Mouse (Mus musculus) spleen, postnatal 4 days (tissue): ENCODE data around the gene Dolpp1.
A peak's percentile ranks its signal among the peaks of the same experiment; 100 is the strongest.
"Not testable (repeated sequence)": the region's sequence is repeated elsewhere in the genome, so short reads cannot be mapped to it uniquely, and the experiment has no call there.

Experiments
- DNase-seq, 2 experiments: peaks; one replicate each; pipeline ENCODE4 v3.0.0; 2022; ENCODE audit warnings: low spot score in 2 of 2

Dolpp1 gene

DNA sequence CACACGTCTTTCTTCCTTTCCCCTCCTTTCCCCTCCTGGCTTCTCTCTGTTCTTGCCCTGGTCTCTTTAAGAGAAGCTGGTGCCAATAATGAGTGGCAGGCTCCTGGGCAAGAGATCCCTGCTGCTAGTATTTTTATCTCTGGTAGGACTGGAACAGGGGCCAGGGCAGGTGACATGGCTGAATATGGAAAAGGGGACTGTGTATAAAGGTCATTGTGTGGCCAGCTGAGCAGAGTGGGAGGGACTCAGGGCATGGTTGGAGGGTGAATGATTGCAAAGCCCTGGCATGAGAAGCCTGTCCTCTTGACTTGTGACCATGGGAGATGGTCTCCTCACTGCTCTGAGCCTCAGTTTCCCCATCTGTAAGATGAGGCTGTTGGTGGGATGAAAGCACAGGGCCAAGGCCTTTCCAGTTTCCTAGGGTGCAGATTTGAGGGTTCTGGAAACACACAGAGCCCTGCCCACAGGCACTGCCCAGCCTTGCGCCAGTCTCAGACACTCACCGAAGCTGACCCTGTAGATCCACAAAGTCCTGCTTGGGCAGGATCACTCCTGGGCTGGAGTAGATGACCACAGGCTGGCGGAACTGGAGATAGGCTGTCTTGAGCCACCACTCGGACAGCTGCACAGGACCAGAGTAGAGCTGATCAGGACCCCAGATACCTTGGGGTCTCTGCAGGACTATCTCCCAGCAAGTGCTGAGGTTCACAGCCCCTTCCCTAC is 17.6 kb downstream of the Dolpp1 start:
- no peak for DNase-seq

DNA sequence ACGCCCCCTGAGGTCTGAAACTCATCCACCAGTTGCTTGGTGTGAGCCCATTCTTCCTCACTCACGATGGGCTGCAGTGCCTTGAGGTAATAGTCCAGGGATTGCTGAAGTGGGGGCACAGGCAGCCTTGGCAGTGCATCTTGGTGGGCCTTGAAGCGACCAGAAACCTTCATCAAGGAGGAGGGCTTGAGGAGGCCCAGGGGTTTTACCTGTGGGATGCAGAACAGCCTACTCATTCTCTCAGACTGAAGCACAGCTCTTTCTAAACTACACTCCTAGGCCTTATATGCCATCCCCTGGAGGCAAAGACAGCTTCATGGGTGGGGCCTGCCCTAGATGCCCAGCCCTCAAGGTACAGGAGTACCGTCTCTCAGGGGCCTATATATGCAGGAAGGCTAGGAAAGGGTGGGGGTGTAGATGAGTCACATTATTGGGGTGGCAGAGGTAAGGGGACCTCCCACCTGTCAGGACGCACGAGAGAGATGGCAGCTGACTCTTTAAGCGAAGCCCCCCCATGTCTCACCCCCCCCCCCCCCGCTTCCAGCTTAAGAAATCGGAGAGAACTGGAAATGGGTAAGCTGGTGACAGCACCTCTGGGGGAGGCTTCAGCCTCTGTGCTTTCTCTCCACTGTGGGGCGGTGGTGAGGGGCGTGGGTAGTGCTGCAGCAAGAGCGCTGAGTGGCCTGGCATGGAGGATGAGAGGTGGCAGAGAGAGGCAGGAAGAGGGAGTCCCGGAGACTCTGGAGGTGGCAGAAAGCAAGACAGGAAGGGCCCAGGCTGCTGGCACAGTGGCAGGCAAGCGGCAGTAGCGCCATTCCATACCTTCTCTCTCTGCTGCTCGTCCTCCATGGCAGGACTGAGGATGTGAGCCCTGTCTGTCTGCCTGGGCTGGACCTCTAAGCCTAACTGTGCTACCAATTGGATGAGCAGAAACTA is 21.3 kb downstream of the Dolpp1 start:
- no peak for DNase-seq

DNA sequence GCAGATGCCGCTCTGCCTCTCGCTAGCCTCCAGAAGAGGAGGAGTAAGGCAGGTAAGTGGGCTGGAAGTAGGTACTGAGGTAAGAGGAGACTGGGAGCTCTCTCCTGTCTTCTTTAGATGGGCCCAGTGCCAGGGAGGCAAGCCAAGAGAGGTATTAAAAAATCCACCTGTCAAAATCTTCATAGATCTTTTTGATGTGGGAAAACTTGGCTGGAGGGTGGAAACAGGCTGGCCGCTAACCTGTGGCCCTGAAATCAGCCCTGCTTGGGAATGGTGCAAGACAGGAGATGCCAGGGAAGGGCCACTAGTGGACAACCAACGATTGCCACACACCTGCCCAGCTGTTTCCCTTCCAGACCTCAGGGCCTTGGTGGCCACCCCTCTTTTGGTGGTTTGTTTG is 22.0 kb downstream of the Dolpp1 start:
- peak in 1 of 2 experiments; percentile 60 for DNase-seq

DNA sequence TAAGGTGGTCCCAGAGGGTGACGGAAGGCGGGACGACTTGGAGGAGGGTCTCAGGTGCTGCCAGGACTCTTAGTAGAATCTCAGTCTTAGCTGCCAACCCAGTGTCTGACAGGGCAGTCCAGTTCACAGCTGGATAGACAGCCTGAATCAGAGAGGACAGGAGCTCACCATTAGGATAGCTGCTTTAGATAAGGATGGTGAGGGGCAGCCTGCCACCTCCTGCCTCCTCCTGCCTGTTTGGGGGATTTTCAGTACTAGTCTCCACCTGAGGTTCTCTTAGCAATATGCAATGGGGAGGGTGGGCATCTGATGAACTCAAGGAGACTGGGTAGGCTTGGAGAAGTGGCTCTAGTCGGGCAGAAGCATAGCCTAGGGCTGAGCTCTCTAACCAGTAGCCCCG is 22.6 kb downstream of the Dolpp1 start:
- peak in 1 of 2 experiments; percentile 66 for DNase-seq

DNA sequence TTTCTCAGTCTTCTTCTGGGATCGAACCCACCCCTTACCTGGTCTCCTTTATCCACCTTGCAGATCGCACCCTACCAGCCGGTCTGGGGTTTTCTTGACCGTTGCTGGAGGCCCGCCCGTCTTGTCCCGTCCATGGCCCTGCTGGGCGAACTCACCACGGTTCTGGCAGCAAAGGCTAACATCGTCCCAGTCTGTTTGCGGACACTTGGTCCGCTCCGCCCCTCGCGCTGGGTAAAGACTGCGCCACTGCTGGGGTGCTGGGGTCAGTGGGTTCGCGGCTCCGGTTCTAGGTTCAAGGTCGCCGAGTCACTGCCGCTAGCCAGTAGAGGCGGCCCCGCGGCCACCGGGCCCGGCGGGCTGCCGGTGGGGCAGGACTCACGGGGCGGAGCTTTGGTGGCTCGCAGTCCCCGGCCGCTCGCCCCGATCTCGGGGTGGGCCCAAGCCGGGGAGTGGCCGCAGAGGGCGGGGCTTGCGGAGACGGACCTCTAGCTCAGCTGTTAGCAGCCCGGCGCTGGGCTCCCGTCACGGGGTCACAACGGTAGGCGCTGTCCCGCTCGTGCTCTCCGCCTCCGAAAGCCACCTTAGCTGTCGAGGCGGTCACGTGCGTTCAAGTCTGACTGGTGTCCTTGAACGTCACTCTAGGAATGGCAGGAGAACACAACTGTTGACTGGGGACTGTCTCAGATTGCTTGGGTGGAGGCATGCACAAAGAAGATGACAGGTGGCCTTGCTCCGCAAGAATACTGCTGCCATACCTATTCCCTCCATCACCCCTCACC is 23.3 kb downstream of the Dolpp1 start, which contains the start of gene Crat:
Gene Crat, minus strand, starts transcription at position 657 of the 779 bp plus-strand sequence.
- DNase-seq = peak; percentile 93 to 95

DNA sequence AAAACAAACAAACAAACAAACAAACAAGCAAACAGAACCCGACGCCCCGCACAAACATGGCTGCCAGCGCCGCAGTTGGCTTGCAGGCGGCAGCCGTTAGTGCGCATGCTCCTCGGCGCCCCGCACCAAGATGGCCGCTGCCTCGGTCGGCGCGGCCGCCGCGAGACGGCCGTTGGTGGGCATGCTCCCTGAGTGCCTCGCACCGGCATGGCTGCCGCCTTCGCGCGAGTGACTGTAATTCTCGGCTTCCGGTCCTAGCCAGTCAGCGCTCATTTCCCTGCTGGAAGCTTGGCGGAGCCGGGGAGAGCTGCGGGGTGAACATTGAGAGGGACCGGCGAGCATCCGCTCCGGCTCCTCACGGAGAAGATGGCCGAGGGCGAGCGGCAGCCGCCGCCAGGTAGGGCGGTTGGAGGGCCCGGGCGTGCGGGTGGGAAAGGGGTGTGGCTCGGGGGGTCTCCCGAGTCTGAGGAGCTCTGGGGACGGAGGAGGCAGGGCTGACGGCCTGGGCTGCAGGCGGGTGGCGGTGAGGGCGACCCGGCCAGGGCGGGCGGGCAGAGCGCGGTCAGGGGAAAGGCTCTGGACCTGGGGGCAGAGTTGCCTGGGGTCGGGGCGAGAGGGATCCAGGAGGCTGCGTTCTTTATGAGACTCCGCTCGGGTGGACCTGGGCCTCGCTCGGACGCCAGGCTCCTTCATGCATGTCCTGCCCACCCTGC is 24.0 kb downstream of the Dolpp1 start, which contains the start of gene Ptpa:
Gene Ptpa, plus strand, starts transcription at position 104 of the 713 bp plus-strand sequence.
- peak; percentile 93 to 98 for DNase-seq

DNA sequence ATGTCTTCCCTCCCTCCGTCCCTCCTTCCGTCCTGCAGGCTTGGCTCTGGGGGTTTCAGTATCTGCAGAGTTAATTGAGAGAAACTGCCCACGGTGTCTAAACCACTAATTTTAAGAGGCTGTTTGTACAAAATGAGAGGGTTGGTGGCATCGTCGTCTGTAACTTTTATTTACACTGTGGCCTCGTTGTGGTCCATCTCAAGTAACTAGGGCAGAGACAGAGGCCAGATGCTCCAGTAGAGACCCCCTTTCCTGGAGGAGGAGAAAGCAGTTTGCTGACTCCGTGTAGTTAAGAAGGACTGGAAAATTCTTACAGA is 24.6 kb downstream of the Dolpp1 start:
- no peak for DNase-seq

DNA sequence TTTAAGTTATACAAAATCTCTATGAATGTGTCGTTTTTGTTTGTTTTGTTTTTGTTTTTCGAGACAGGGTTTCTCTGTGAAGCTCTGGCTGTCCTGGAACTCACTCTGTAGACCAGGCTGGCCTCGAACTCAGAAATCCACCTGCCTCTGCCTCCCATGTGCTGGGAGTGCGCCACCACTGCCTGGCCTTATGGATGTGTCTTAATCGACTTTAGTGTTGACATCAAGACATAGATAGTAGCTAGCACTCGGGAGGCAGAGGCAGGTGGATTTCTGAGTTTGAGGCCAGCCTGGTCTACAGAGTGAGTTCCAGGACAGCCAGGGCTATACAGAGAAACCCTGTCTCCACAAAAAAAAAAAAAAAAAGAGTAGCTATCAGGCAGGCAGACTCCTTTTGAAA is 25.1 kb downstream of the Dolpp1 start:
- not testable (repeated sequence) for DNase-seq

DNA sequence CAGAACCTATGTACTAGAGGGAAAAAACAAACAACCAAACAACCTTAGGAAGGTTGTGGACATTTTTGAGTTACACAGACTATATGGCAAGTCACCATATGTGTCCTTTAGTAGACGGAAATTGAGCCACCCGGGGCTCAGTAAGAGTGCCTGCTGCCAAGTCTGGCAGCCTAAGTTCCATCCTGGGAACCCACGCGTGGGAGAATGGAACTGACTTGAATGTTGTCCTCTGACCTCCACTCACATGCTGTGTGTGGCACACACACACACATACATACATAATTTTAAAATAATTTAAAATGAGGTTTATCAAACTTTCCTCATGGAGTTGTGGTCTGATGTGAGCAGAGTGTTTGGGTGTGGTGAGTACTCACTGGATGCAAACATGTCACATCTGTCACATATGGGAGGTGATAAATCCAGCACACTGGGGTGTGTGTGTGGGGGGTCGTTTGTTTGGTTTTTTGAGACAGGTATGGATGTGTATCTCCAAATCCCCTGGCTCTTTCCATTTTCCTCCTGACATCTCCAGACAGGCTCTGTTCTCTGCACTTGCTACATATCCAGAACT is 25.6 kb downstream of the Dolpp1 start:
- DNase-seq = peak in 1 of 2 experiments; percentile 38

DNA sequence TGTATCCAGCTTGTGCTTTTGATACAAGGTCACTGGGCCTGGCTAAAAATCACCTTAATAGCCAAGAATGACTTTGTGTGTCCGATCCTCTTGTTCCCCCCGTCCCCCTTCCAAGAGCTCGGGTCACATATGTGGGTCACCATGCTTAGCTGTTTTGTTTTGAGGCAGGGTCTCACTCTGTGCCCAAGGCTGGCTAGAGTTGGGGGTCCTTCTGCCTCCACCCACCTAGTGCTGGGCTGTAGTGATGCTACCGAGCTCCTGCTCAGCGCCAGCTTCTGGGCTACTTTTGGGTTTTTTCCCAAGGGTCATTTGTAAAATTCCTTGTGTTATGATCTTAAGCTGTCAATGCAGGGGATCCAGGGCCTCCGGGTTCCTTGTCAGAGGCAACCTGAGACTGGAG is 26.2 kb downstream of the Dolpp1 start:
- DNase-seq = no peak

DNA sequence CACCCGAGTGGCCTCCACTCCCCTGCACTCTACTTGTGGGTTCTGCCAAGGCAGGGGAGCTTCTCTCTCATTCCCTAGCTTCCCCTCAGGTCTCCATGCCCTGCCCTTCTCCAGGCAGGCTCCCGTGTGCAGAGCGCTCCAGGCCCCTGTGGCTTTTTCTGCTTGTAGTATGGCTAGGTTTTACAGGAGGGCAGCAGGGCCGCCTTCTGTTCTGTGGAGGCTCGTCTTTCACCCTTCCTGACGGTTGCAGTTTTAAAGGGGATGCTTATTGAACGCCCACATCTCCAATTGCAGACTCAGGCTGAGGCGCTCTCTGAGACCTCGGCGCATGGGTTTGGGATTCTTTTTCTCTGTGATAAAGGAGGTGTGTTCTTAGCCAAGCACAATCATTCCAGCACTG is 27.1 kb downstream of the Dolpp1 start:
- no peak for DNase-seq

DNA sequence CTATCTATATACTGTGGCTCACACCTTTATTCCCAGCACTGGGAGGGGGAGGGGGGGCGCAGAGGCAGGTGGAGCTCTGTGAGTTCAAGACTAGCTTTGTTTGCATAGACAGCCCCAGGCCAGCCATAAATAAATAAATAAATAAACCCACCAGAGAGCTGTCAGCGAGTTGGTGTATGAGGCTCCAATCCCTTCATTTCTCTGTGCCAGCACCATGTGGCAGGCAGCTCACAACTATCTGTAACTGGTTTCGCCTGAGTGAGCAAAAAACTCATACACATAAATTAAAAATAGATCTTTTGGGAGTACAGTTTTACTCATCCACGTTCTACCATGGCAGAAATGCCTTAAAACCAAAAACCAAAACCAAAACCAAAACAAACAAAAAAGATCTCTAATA is 29.4 kb downstream of the Dolpp1 start:
- no peak for DNase-seq

DNA sequence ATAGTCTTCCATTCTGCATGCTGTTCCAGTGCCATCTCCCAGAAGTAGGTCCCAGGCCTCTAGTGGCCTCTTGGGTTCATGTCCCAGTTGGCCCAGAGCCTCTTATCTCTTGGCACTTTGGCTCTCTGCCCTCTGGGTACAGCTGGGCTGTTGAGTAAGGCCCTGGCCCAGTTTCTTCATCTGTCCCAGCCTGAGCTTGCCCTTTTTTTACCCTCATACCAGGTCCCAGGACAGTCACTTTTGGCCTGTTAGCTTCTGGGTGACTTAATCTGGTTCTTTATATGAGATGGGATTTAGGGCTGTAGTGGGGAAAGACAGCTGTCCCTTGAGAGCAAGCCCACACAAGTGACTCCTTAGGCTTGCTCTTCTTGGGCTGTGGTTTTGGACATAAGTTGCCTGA is 37.1 kb downstream of the Dolpp1 start:
- no peak for DNase-seq

DNA sequence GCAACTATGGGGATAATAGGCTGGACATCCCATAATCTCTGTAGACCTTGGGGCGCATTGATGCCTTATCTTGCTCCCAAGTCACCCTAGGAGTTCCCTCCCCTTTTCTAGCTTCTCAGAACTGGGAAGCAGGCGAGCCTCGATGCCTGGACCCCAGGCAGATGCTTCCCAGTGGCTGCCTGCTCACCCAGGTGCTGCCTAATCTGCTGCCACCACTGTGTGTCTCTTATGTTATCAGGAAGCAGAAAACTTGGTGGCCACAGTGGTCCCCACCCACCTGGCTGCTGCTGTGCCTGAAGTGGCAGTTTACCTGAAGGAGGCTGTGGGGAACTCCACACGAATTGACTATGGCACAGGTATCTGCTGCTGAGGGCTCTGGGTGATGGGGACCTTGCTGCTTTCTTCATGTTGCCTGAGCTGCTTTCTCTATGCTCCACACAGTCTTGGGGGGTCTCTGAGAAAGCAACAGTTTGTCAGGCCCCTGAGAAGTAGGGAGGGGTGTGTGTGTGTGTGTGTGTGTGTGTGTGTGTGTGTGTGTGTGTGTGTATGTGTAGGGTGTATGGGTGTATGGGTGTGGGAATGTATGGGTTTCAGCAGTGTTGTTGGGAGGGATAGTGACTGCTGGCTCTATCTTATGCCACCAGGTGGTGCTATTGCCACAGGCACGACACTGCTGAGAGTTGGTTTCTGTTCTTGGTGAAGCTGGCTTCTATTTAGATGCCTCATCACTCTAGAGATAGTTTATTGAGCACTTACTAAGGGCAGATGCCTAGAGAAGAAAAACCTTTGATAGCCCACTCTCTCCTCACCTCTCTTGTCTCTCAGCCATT is 43.5 kb downstream of the Dolpp1 start:
- DNase-seq = peak; percentile 74 to 82

DNA sequence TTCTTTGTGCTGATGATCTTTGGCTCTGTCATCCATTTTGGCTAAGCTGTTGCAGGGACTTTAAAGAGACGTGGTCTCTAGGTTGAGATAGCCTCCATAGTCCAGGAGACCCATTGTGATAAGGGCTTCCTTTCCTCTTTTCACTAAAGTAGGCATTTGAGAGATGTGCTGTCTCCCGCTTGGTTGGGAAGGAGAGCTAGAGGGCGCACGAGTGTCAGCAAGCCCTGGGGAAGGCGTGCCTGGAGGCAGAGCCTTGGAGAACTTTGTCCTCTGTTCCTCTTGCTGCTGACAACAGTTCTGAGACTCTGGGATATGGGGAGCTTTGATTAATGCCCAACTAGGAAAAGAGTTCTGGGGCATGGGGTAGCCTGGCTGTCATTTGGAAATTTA is 44.1 kb downstream of the Dolpp1 start:
- no peak for DNase-seq

DNA sequence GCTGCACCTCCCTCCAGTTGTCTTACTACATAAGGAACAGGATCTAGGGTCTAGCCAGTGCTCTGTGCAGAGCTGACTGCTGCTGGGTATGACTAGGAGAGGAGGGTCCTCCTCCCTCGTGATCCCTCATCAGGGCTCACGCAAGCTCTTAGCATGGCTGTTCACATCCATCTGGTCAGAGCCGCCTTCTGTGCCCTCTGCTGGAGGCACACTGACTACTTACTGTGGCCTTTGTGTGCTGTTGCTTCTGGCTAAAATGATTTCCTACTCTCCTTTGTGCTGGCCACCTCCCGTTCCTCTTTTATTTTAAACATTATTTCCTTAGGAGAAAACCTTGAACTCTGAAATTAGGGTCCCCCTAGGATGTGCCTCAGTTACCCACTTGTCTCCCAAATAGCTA is 44.8 kb downstream of the Dolpp1 start:
- no peak for DNase-seq

DNA sequence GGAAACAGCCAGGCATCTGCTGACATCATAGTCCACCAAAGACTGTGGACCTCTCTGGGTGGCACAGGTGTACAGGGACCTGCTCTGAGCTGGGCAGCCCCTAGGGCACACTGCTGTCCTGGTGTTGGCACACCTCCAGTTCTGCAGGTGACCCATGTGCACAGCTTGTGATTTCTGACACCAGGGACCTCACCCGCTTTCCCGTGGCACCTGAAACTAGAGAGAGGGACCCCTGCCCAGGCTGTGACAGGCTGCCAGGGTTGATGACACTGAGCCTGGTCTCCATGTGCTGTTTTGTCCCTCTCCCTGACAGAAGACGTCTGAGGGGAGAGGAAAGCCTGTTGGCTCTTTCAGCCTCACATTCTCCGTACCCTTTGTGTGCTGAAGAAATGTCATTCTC is 45.7 kb downstream of the Dolpp1 start:
- no peak for DNase-seq

DNA sequence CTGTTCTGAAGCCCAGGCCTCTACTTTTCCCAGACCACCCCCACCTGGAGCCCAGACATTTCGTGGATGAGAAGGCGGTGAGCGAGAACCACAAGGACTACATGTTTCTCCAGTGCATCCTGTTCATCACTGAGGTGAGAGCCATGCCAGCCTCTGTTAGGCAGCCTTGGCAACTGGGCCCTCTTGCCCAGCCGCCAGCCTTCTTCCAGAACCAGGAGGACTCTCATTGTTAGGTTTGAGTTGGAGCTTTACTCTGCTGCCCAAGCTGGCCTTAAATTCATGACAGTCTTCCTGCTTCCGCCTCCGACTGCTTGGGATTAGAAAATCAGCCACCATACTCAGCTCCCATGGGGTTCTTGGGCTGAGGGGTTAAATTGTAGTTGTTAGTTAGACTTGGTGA is 47.6 kb downstream of the Dolpp1 start:
- DNase-seq = no peak

DNA sequence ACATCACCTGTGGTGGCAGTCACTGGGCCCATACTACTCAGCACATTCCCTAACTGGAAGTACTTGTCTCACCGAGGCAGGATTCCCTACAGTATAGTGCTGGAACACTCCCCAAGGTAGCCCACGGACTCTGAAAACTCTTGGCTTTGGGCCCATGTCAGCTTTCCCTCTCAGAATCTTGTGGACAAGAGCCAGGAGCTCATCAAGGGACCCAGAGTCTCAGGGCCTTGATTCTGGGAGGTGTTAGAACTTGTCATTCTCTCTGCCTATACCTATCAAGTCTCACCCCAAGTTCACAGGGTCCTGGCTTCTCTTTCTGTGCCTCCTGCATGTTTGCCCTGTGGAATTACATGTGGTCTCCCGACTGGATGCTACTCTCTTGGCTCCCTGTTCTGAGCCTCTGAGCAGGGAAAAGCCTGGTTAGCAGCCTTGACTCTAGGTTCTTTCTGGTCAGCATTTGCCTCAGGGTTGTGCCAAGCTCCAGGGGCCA is 48.2 kb downstream of the Dolpp1 start:
- no peak for DNase-seq
